Mouse (Mus musculus): ENCODE results near the gene Vkorc1l1. TPM values are rescaled to one million over a fixed set of nuclear protein-coding genes. Genes with fewer than 3 reads are reported as not detected.

Gene Vkorc1l1
- polyA plus RNA-seq, 1 experiment from 2014 or later, result 39.2 TPM

GRCm38 (mm10) chr5:130031410-130032390 lies 89.9 kb downstream of the Vkorc1l1 start:
- H3K27ac ChIP-seq, result no peak overlapping the region
- H3K4me3 ChIP-seq, result no peak overlapping the region
- no peaks in the 10 kb centered on the region for H3K4me1 ChIP-seq
- 95% methylated on average over 19 of the region's 19 CpGs for WGBS
- H3K9me3 ChIP-seq, result no peaks in the 10 kb centered on the region
- no peak for ATAC-seq (ENCODE audit: low FRiP score, low read depth)
- no peak overlapping the region for H3K9ac ChIP-seq
- no peak overlapping the region for H3K4me2 ChIP-seq (replicated peaks)
- 0 out of 2 replicates have a peak, but pooled peaks cover 5% of the 10 kb centered on the region for H3K27me3 ChIP-seq (replicated peaks)
- peaks cover 10% of the 10 kb centered on the region; the same call in 1 of the 2 replicates for H3K36me3 ChIP-seq

GRCm38 (mm10) chr5:130033869-130034268 lies 92.1 kb downstream of the Vkorc1l1 start:
- ATAC-seq (ENCODE audit: low FRiP score, low read depth), result no peak
- Histone ChIP-seq H3K27me3 (replicated peaks) (no peaks in the 10 kb centered on the region), H3K27ac (no peak overlapping the region), H3K9me3 (no peaks in the 10 kb centered on the region), H3K4me3 (no peak overlapping the region), H3K4me2 (replicated peaks) (no peak overlapping the region), H3K4me1 (no peaks in the 10 kb centered on the region), H3K36me3 (peaks cover 26% of the 10 kb centered on the region), H3K9ac (no peak overlapping the region)
- WGBS, result 90% methylated on average over 2 of the region's 2 CpGs

Other genes with a start within 250 kb of the Vkorc1l1 start
- not detected in 2 replicates for gene Sept14, start 233.5 kb upstream of the Vkorc1l1 start, polyA plus RNA-seq (2016; fragmentation: Nextera tagmentation; extraction: Ambion mirVana)
- gene Mrps17, start 226.5 kb upstream of the Vkorc1l1 start, polyA plus RNA-seq (2016; fragmentation: Nextera tagmentation; extraction: Ambion mirVana), result 153 and 156 TPM in 2 replicates
- gene Nipsnap2, start 216.9 kb upstream of the Vkorc1l1 start, polyA plus RNA-seq (2016; fragmentation: Nextera tagmentation; extraction: Ambion mirVana), result 73.0 and 77.7 TPM in 2 replicates
- 32.4 and 35.3 TPM in 2 replicates for gene Psph, start 154.5 kb upstream of the Vkorc1l1 start, polyA plus RNA-seq (2016; fragmentation: Nextera tagmentation; extraction: Ambion mirVana)
- gene Sumf2, start 95.0 kb upstream of the Vkorc1l1 start, polyA plus RNA-seq (2016; fragmentation: Nextera tagmentation; extraction: Ambion mirVana), result 43.9 and 44.6 TPM in 2 replicates
- gene Chchd2, start 54.5 kb upstream of the Vkorc1l1 start, polyA plus RNA-seq (2016; fragmentation: Nextera tagmentation; extraction: Ambion mirVana), result 806 and 883 TPM in 2 replicates
- gene Zbed5, start 46.2 kb upstream of the Vkorc1l1 start, polyA plus RNA-seq (2016; fragmentation: Nextera tagmentation; extraction: Ambion mirVana), result 10.0 and 10.8 TPM in 2 replicates
- 0.24 and 0.38 TPM in 2 replicates for gene Phkg1, start 43.4 kb upstream of the Vkorc1l1 start, polyA plus RNA-seq (2016; fragmentation: Nextera tagmentation; extraction: Ambion mirVana)
- gene Nupr1l, start 33.4 kb upstream of the Vkorc1l1 start, polyA plus RNA-seq (2016; fragmentation: Nextera tagmentation; extraction: Ambion mirVana), result 4.7 and 5.0 TPM in 2 replicates
- 29.6 TPM in 2 replicates for gene Gusb, start 61.1 kb downstream of the Vkorc1l1 start, polyA plus RNA-seq (2016; fragmentation: Nextera tagmentation; extraction: Ambion mirVana)
- 31.7 and 37.2 TPM in 2 replicates for gene Asl, start 87.3 kb downstream of the Vkorc1l1 start, polyA plus RNA-seq (2016; fragmentation: Nextera tagmentation; extraction: Ambion mirVana)
- gene Crcp, start 87.3 kb downstream of the Vkorc1l1 start, polyA plus RNA-seq (2016; fragmentation: Nextera tagmentation; extraction: Ambion mirVana), result 61.5 and 65.3 TPM in 2 replicates
- gene Tpst1, start 131.4 kb downstream of the Vkorc1l1 start, polyA plus RNA-seq (2016; fragmentation: Nextera tagmentation; extraction: Ambion mirVana), result 56.4 and 58.4 TPM in 2 replicates
- 12.2 and 12.6 TPM in 2 replicates for gene Kctd7, start 202.9 kb downstream of the Vkorc1l1 start, polyA plus RNA-seq (2016; fragmentation: Nextera tagmentation; extraction: Ambion mirVana)
- 34.3 and 35.2 TPM in 2 replicates for gene Rabgef1, start 229.8 kb downstream of the Vkorc1l1 start, polyA plus RNA-seq (2016; fragmentation: Nextera tagmentation; extraction: Ambion mirVana)

Measured in neural tube, embryonic 12.5 days (tissue).